Mouse (Mus musculus) intestine, embryonic 14.5 days (tissue): ENCODE results near the gene Hap1. TPM values are rescaled to one million over a fixed set of nuclear protein-coding genes. Genes with fewer than 3 reads are reported as not detected.

Source experiments
- ATAC-seq: fragments of 200-750 bp; cut with Nextera tagmentation; replicated peaks from 2 replicates; pipeline ENCODE4 v1.8.0; 2017; ENCODE audit warnings: low read depth, moderate number of reproducible peaks, moderate TSS enrichment, moderate library complexity; ENCODE audit not compliant: low FRiP score, low TSS enrichment
- DNase-seq: peaks from one replicate; pipeline ENCODE4 v3.0.0-alpha.2; 2018; ENCODE audit warnings: low spot score
- H3K27ac ChIP-seq: fragments of 300-500 bp; sonication (generic); 2 replicates; pipeline ENCODE4 v1.5.1; 2014; ENCODE audit warnings: low read depth, mild to moderate bottlenecking, control low read depth
- H3K27me3 ChIP-seq: fragments of 300-500 bp; sonication (generic); replicated peaks from 2 replicates; pipeline ENCODE4 v1.6.1; 2014; ENCODE audit warnings: low read length, control low read depth; ENCODE audit not compliant: control insufficient read depth, insufficient read depth
- H3K36me3 ChIP-seq: fragments of 300-500 bp; sonication (generic); 2 replicates; pipeline ENCODE4 v1.6.1; 2014; ENCODE audit warnings: low read length, control low read depth; ENCODE audit not compliant: control insufficient read depth, insufficient read depth
- H3K4me1 ChIP-seq: fragments of 300-500 bp; sonication (generic); replicated peaks from 2 replicates; pipeline ENCODE4 v1.6.1; 2014; ENCODE audit warnings: low read length, control low read depth, mixed read lengths; ENCODE audit not compliant: control insufficient read depth, insufficient read depth
- H3K4me2 ChIP-seq: fragments of 300-500 bp; sonication (generic); 2 replicates; pipeline ENCODE4 v1.6.1; 2014; ENCODE audit warnings: low read length
- H3K4me3 ChIP-seq: fragments of 300-500 bp; sonication (generic); 2 replicates; pipeline ENCODE4 v1.5.1; 2014; ENCODE audit warnings: low read depth, low read length, control low read depth, mixed read lengths
- H3K9ac ChIP-seq: fragments of 300-500 bp; sonication (generic); 2 replicates; pipeline ENCODE4 v1.6.1; 2014; ENCODE audit warnings: mild to moderate bottlenecking, low read length
- H3K9me3 ChIP-seq: fragments of 300-500 bp; sonication (generic); 2 replicates; pipeline ENCODE4 v1.6.1; 2016; ENCODE audit warnings: low read length, control low read depth; ENCODE audit not compliant: control insufficient read depth
- WGBS: fragments of 180-500 bp; shearing (Covaris S2); extraction: QIAGEN DNeasy Blood & Tissue Kit; methylation state at CpG from one replicate; pipeline ENCODE4 v1.1.7; 2014; 5-methylcytosine and 5-hydroxymethylcytosine counted together
- polyA plus RNA-seq: library from polyadenylated mRNA; unstranded; fragments of >200 nt; fragmentation: Nextera tagmentation; extraction: Ambion mirVana; gene quantifications from 2 replicates; pipeline ENCODE4 v1.2.1, GENCODE M21; 2014

Gene Hap1
- polyA plus RNA-seq, 1 experiment from 2014 or later = 11.1 TPM

- Histone ChIP-seq H3K36me3 (no peaks in the 10 kb centered on the region), H3K4me3 (no peak overlapping the region), H3K27me3 (no peaks in the 10 kb centered on the region), H3K4me1 (peaks cover 70% of the 10 kb centered on the region), H3K9me3 (no peaks in the 10 kb centered on the region), H3K27ac (no peak overlapping the region), H3K4me2 (no peak overlapping the region), H3K9ac (no peak overlapping the region)
- DNase-seq (no peak), ATAC-seq (no peak)
- 94% methylated on average over 7 of the region's 7 CpGs for WGBS
These were observed 36.0 kb upstream of the Hap1 start for GRCm38 (mm10) chr11:100391884-100392345.

GRCm38 (mm10) chr11:100391081-100391883 lies 35.4 kb upstream of the Hap1 start:
- Histone ChIP-seq H3K4me2 (no peak overlapping the region), H3K27ac (peak overlapping the region; percentile 19; the same call in 1 of the 2 replicates), H3K9me3 (no peaks in the 10 kb centered on the region), H3K36me3 (no peaks in the 10 kb centered on the region), H3K4me1 (peaks cover 69% of the 10 kb centered on the region), H3K4me3 (no peak overlapping the region), H3K9ac (no peak overlapping the region), H3K27me3 (no peaks in the 10 kb centered on the region)
- ATAC-seq = no peak
- DNase-seq = no peak
- WGBS = 42% methylated on average over 9 of the region's 9 CpGs

GRCm38 (mm10) chr11:100389931-100390445 lies 34.1 kb upstream of the Hap1 start:
- Histone ChIP-seq H3K36me3 (peaks cover 13% of the 10 kb centered on the region), H3K27ac (0 out of 2 replicates have a peak overlapping the region, but pooled peaks have one; percentile 19), H3K27me3 (no peaks in the 10 kb centered on the region), H3K9me3 (no peaks in the 10 kb centered on the region), H3K4me1 (peaks cover 59% of the 10 kb centered on the region), H3K4me2 (no peak overlapping the region), H3K9ac (no peak overlapping the region), H3K4me3 (no peak overlapping the region)
- DNase-seq = no peak
- WGBS = 37% methylated on average over 8 of the region's 8 CpGs
- no peak for ATAC-seq

- Histone ChIP-seq H3K4me1 (peaks cover 49% of the 10 kb centered on the region), H3K4me3 (no peak overlapping the region), H3K9me3 (no peaks in the 10 kb centered on the region), H3K9ac (no peak overlapping the region), H3K27me3 (no peaks in the 10 kb centered on the region), H3K4me2 (peak overlapping the region; percentile 34), H3K27ac (peak overlapping the region; percentile 78), H3K36me3 (peaks cover 25% of the 10 kb centered on the region)
- WGBS = 65% methylated on average over 6 of the region's 6 CpGs
- ATAC-seq (no peak), DNase-seq (no peak)
These were observed 32.7 kb upstream of the Hap1 start for GRCm38 (mm10) chr11:100388588-100388987.

GRCm38 (mm10) chr11:100387589-100388375 lies 31.9 kb upstream of the Hap1 start:
- ATAC-seq (0 out of 2 replicates have a peak, but pooled peaks have one; percentile 32), DNase-seq (peak; percentile 84)
- Histone ChIP-seq H3K9ac (no peak overlapping the region), H3K4me3 (no peak overlapping the region), H3K36me3 (peaks cover 33% of the 10 kb centered on the region), H3K4me1 (peaks cover 47% of the 10 kb centered on the region), H3K27ac (peak overlapping the region; percentile 78), H3K9me3 (no peaks in the 10 kb centered on the region), H3K27me3 (no peaks in the 10 kb centered on the region), H3K4me2 (peak overlapping the region; percentile 34)
- 18% methylated on average over 14 of the region's 14 CpGs for WGBS

GRCm38 (mm10) chr11:100387111-100387510 lies 31.2 kb upstream of the Hap1 start:
- H3K4me3 ChIP-seq = no peak overlapping the region
- peaks cover 43% of the 10 kb centered on the region for H3K4me1 ChIP-seq

GRCm38 (mm10) chr11:100386586-100386985 lies 30.7 kb upstream of the Hap1 start:
- peak overlapping the region; percentile 78 for H3K27ac ChIP-seq
- H3K4me3 ChIP-seq = no peak overlapping the region
- H3K27me3 ChIP-seq = no peaks in the 10 kb centered on the region
- H3K36me3 ChIP-seq = peaks cover 44% of the 10 kb centered on the region
- DNase-seq = no peak
- no peaks in the 10 kb centered on the region for H3K9me3 ChIP-seq
- 53% methylated on average over 5 of the region's 5 CpGs for WGBS
- H3K9ac ChIP-seq = no peak overlapping the region
- peaks cover 43% of the 10 kb centered on the region for H3K4me1 ChIP-seq
- 0 out of 2 replicates have a peak overlapping the region, but pooled peaks have one; percentile 4 for H3K4me2 ChIP-seq
- peak; percentile 76 for ATAC-seq

More at GRCm38 (mm10) chr11:100387111-100387510, 31.2 kb upstream of the Hap1 start:
- Histone ChIP-seq H3K27ac (peak overlapping the region; percentile 78), H3K27me3 (no peaks in the 10 kb centered on the region), H3K4me2 (0 out of 2 replicates have a peak overlapping the region, but pooled peaks have one; percentile 7), H3K36me3 (peaks cover 38% of the 10 kb centered on the region), H3K9ac (no peak overlapping the region), H3K9me3 (no peaks in the 10 kb centered on the region)
- ATAC-seq (no peak), DNase-seq (no peak)
- 84% methylated on average over 6 of the region's 6 CpGs for WGBS

GRCm38 (mm10) chr11:100385016-100385415 lies 29.1 kb upstream of the Hap1 start:
- Histone ChIP-seq H3K4me2 (no peak overlapping the region), H3K9me3 (no peaks in the 10 kb centered on the region), H3K27me3 (no peaks in the 10 kb centered on the region), H3K4me1 (peaks cover 32% of the 10 kb centered on the region), H3K9ac (no peak overlapping the region), H3K4me3 (no peak overlapping the region), H3K36me3 (peaks cover 57% of the 10 kb centered on the region), H3K27ac (no peak overlapping the region)
- DNase-seq (no peak), ATAC-seq (no peak)
- WGBS = 90% methylated on average over 3 of the region's 3 CpGs
